Mouse (Mus musculus) testis, adult 2 months (tissue): ENCODE measurements around the gene Cryzl2.

Source experiments
- CTCF ChIP-seq: fragments of 200-500 bp; IDR thresholded peaks from 2 replicates; pipeline ENCODE4 v1.5.1; 2012; ENCODE audit warnings: low read depth, mild to moderate bottlenecking, inconsistent platforms, low read length, moderate library complexity; ENCODE audit not compliant: control insufficient read depth, insufficient read depth, insufficient replicate concordance
- POLR2A ChIP-seq: fragments of 200-500 bp; IDR thresholded peaks from 2 replicates; pipeline ENCODE4 v1.6.1; 2012; ENCODE audit warnings: low read depth, mild to moderate bottlenecking, inconsistent platforms, low read length, moderate library complexity; ENCODE audit not compliant: control insufficient read depth

- TF ChIP-seq CTCF, result no peak
- TF ChIP-seq POLR2A, result no peak
Measured at GRCm38 (mm10) chr1:157516838-157517808, 58.7 kb downstream of the Cryzl2 start.
